Mouse (Mus musculus) monocyte, adult 2 months (primary cell): ENCODE data around the gene Klf3.
"Not testable (repeated sequence)": the region's sequence is repeated elsewhere in the genome, so short reads cannot be mapped to it uniquely, and the experiment has no call there.

Experiments
- DNase-seq, 2 experiments: peaks; one replicate each; pipeline ENCODE4 v3.0.0; 2022; ENCODE audit warnings: low spot score in 2 of 2, low read depth in 1 of 2

Gene Klf3

GRCm38 (mm10) chr5:64877235-64878026 lies 74.2 kb downstream of the Klf3 start:
- DNase-seq, result no peak

- no peak for DNase-seq
Measured at GRCm38 (mm10) chr5:64878027-64878425, 74.8 kb downstream of the Klf3 start.

DNA sequence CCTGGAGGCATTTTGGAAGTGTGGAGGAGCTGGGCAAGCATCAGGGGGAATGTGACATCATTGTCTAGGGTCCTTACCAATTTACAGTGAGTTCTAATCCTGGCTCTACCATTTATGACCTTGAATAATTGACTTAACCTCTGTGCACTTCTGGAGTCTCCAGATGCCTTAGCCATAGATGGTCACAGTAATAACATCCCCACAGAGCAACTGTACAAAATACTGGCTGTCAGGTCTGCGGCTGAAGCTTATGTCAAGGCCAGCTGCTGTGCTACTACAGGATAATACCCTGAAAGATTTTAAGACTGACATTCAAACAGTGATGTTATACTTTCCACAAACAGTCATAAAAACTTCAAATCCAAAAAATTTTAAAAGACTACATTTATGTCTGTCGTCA lies 75.3 kb downstream of the Klf3 start:
- DNase-seq, result no peak

DNA sequence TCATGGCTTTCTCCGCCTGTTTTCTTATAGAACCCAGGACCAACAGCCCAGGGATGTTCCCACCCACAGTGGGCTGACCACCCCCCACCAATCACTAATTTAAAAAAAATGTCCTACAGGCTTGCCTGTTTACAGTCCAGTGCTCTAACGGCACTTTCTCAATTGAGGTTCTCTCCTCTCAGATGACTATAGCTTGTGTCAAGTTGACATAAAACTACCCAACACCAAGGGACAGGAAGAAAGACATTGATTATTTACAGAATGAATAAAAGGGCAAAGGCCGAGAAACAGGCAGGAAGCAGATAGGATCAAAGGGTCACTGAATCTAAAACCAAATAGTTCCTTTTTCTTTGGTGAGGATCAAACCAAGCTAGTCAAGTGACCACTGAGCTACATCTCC lies 76.1 kb downstream of the Klf3 start:
- no peak for DNase-seq

- not testable (repeated sequence) for DNase-seq
Measured at GRCm38 (mm10) chr5:64881559-64881958, 78.4 kb downstream of the Klf3 start.

- not testable (repeated sequence) for DNase-seq
Measured at GRCm38 (mm10) chr5:64881976-64882375, 78.8 kb downstream of the Klf3 start.
